ENCODE assay signal across 27 mouse cellular contexts in the genomic region with DNA sequence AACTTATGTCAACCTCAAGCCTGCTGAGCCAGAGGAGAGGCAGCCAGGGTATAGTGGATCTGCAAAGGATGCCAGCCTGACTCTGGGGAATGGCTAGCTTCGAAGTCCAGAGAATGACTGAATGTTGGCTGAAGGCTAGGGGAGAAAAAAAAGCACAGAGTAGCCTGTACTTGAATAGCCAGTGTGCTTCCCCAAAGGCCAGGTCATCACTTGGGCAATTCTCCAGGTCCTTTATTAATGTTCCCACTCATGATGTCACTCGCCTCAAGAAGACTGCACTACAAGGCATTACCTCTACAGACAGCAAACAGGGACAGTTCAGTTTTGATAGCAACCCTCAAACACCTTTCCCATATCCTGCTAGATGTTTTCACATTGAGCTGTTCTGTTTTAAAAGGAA. TPM values are rescaled to one million over a fixed set of nuclear protein-coding genes. Genes with fewer than 3 reads are reported as not detected.
"Had no signal": no experiment of that assay in that cellular context is flagged by ENCODE, and none has a peak within 500 bp of the region (broad histone marks: within the 10 kb centered on the region; RNA-seq: fewer than 3 reads in every experiment).

No protein-coding gene starts in this region.

- H3K27ac ChIP-seq: kidney, postnatal 0 days; limb, embryonic 13.5 days; liver, embryonic 13.5 days; neural tube, embryonic 12.5 days; neural tube, embryonic 15.5 days; stomach, embryonic 15.5 days had no signal

- H3K9me3 ChIP-seq: limb, embryonic 13.5 days; liver, embryonic 13.5 days; neural tube, embryonic 12.5 days; neural tube, embryonic 15.5 days; stomach, embryonic 15.5 days had no signal

- DNase-seq: kidney, adult 2 months; kidney, postnatal 25 days; left cerebral cortex, postnatal 4 days; liver, embryonic 13.5 days; lung, adult 2 months; lung, postnatal 14 days; lung, postnatal 4 days; midbrain, embryonic 14.5 days; right cerebral cortex, adult 18-20 months; right cerebral cortex, postnatal 14 days; right cerebral cortex, postnatal 4 days; thymus, postnatal 25 days had no signal

- H3K4me3 ChIP-seq: limb, embryonic 13.5 days; liver, embryonic 13.5 days; neural tube, embryonic 12.5 days; neural tube, embryonic 15.5 days; stomach, embryonic 15.5 days had no signal

- H3K4me1 ChIP-seq: limb, embryonic 13.5 days; liver, embryonic 13.5 days; neural tube, embryonic 15.5 days; stomach, embryonic 15.5 days had no signal

- H3K36me3 ChIP-seq: liver, embryonic 13.5 days; neural tube, embryonic 12.5 days; stomach, embryonic 15.5 days had no signal

- H3K27me3 ChIP-seq: limb, embryonic 13.5 days; liver, embryonic 13.5 days; neural tube, embryonic 12.5 days; neural tube, embryonic 15.5 days; stomach, embryonic 15.5 days had no signal

RNA-seq across cellular contexts. Expression of a gene that starts 20.5 kb away (rescaled TPM):
- total RNA-seq: layer of hippocampus, adult 8-10 months; layer of hippocampus, postnatal 10 days; left cerebral cortex, adult 8-10 months; left cerebral cortex, postnatal 14 days; left cerebral cortex, postnatal 4 days; liver, adult 2 months; megakaryocyte progenitor cell, adult 5-6 weeks; megakaryocyte-erythroid progenitor cell, adult 5-6 weeks had no signal
- polyA plus RNA-seq: large intestine, adult 2 months; liver, adult 2 months; midbrain, embryonic 11.5 days; midbrain, embryonic 14.5 days; midbrain, postnatal 0 days had no signal
